Comparison of ENCODE assay signal across 8 mouse cellular contexts in the genomic region with DNA sequence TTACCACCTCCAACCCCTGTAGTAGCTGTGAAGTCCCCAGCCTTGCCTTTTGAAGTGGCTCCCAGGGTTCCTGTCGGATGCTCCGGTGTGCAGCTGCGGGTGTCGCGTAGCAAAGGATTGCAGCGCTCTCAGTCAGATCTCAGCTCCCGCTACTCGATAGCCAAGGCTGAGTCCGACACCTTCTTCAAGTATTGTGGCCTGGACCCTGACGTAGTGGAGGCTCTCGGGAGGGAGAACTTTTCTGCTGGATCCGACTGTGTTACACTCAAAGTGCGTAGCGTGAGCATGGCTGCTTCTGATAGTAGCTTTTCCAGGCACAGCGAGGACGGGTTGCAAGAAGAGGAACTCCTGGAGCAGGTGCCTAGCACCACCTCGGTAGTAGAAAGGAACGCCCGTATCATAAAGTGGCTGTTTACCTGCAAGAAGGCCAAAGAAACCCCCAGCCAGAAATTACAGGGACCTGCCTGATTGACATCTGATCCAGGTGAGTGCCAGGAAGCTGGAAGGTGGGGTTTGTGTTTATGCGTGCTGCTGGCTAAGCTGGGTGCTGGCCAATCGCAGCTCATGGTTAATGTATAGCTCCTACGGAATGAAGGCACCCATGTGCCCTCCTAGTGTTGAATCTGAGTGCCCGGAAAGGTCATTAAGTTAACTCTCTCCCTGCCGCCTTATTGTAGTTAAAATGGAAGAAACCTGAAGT. TPM values are rescaled to one million over a fixed set of nuclear protein-coding genes. Genes with fewer than 3 reads are reported as not detected.
DNase-seq lines count a peak whose midpoint lies in the region; ATAC-seq lines count a peak whose summit lies in the region.

No protein-coding gene starts in this region.

- peak; percentile 13 to 27 for DNase-seq in lung, adult 18-20 months
- DNase-seq in lung, postnatal 25 days (ENCODE audit: low spot score), result no peak
- peak; percentile 82 for DNase-seq in kidney, postnatal 14 days
- no peak for DNase-seq in layer of hippocampus, adult 9-11 months

- no peaks in the 10 kb centered on the region for H3K36me3 ChIP-seq in heart, embryonic 14.5 days (ENCODE audit: control insufficient read depth, insufficient read depth, low read length)
- H3K36me3 ChIP-seq in megakaryocyte, embryonic 14.5 days (replicated peaks; ENCODE audit: low read length), result peaks cover 3% of the 10 kb centered on the region
- H3K36me3 ChIP-seq in stomach, embryonic 15.5 days, result no peaks in the 10 kb centered on the region

- H3K27me3 ChIP-seq in heart, embryonic 14.5 days (ENCODE audit: control insufficient read depth, insufficient read depth, low read length), result peaks cover 30% of the 10 kb centered on the region
- H3K27me3 ChIP-seq in megakaryocyte, embryonic 14.5 days (replicated peaks), result peaks cover 24% of the 10 kb centered on the region
- peaks cover 10% of the 10 kb centered on the region; the same call in 1 of the 2 replicates for H3K27me3 ChIP-seq in stomach, embryonic 15.5 days (replicated peaks)

- H3K9me3 ChIP-seq in heart, embryonic 14.5 days (ENCODE audit: control insufficient read depth, low read length), result no peaks in the 10 kb centered on the region
- H3K9me3 ChIP-seq in megakaryocyte, embryonic 14.5 days, result no peaks in the 10 kb centered on the region
- H3K9me3 ChIP-seq in stomach, embryonic 15.5 days, result no peaks in the 10 kb centered on the region

- H3K4me2 ChIP-seq in heart, embryonic 14.5 days (ENCODE audit: low read length), result peak overlapping the region; percentile 99
- H3K4me2 ChIP-seq in stomach, embryonic 15.5 days, result peak overlapping the region; percentile 58

- H3K9ac ChIP-seq in heart, embryonic 14.5 days (ENCODE audit: low read length), result peak overlapping the region; percentile 57
- H3K9ac ChIP-seq in stomach, embryonic 15.5 days, result peak overlapping the region; percentile 23; the same call in 1 of the 2 replicates

- WGBS in heart, embryonic 14.5 days, result 2% methylated on average over 24 of the region's 24 CpGs
- 2% methylated on average over 24 of the region's 24 CpGs for WGBS in stomach, embryonic 15.5 days

- H3K4me3 ChIP-seq in heart, embryonic 14.5 days (ENCODE audit: control insufficient read depth in 1 of 2, insufficient read depth in 1 of 2, low read depth in 1 of 2, low read length in 2 of 2), result peak overlapping the region; percentile 52 to 58
- H3K4me3 ChIP-seq in megakaryocyte, embryonic 14.5 days (replicated peaks), result peak overlapping the region; percentile 91
- peak overlapping the region; percentile 57 for H3K4me3 ChIP-seq in stomach, embryonic 15.5 days (replicated peaks)

- H3K27ac ChIP-seq in heart, embryonic 14.5 days (replicated peaks in 1 of 2; ENCODE audit: control insufficient read depth in 1 of 2, insufficient read depth in 1 of 2, low read depth in 2 of 2, low read length in 2 of 2), result no peak overlapping the region
- H3K27ac ChIP-seq in stomach, embryonic 15.5 days, result peak overlapping the region; percentile 69

- ATAC-seq in common myeloid progenitor, adult 5-6 weeks (replicated peaks; ENCODE audit: low read depth, poor library complexity, severe bottlenecking), result peak; percentile 41
- ATAC-seq in heart, embryonic 14.5 days (ENCODE audit: insufficient number of reproducible peaks, insufficient read depth, low FRiP score, low read depth), result no peak
- ATAC-seq in stomach, embryonic 15.5 days (ENCODE audit: insufficient read depth, low FRiP score, low read depth), result peak; percentile 80

- H3K4me1 ChIP-seq in heart, embryonic 14.5 days (ENCODE audit: control insufficient read depth in 2 of 2, insufficient read depth in 2 of 2, low read length in 2 of 2), result peaks cover 5 to 8% of the 10 kb centered on the region in 2 experiments; a peak in 3 of 4 replicates
- H3K4me1 ChIP-seq in megakaryocyte, embryonic 14.5 days, result peaks cover 20% of the 10 kb centered on the region
- peaks cover 4% of the 10 kb centered on the region; the same call in 1 of the 2 replicates for H3K4me1 ChIP-seq in stomach, embryonic 15.5 days

RNA-seq across cellular contexts. Expression of a gene that starts 1.3 kb away (rescaled TPM):
- total RNA-seq in common myeloid progenitor, adult 5-6 weeks (2017), result 0.63 and 2.5 TPM in 2 replicates
- polyA plus RNA-seq in heart, embryonic 14.5 days (2014; fragmentation: Nextera tagmentation; extraction: Ambion mirVana), result 1.5 and 2.4 TPM in 2 replicates
- polyA plus RNA-seq in megakaryocyte, embryonic 14.5 days (2012; ENCODE audit: insufficient read depth, low replicate concordance), result 0.66 TPM in 1 of 2 replicates, not detected in the other
- 10.1 and 11.2 TPM in 2 replicates for polyA plus RNA-seq in stomach, embryonic 15.5 days (2015; fragmentation: Nextera tagmentation; extraction: Ambion mirVana)

Comparison
In these comparisons a context has a peak if more than half of its experiments do, and no peak if none do; other contexts are left out.
1. DNase-seq: peak in lung, adult 18-20 months (2 of 2) and kidney, postnatal 14 days (single experiment); none in lung, postnatal 25 days (single experiment) and layer of hippocampus, adult 9-11 months (single experiment).
2. Peak in every context shown above with its lines, with median percentiles within 50 percentile points of each other: H3K4me3 ChIP-seq.